Mouse (Mus musculus) erythroblast, embryonic 14.5 days (primary cell): ENCODE measurements around the gene BC030870.

Experiments
- GATA1 ChIP-seq: IDR thresholded peaks from 2 replicates; pipeline ENCODE4 v1.6.1; 2012; ENCODE audit warnings: low read length, inconsistent platforms, mixed read lengths
- TAL1 ChIP-seq: IDR thresholded peaks from 3 replicates; pipeline ENCODE4 v1.6.1; 2012; ENCODE audit warnings: low read length, inconsistent platforms, mixed read lengths

DNA sequence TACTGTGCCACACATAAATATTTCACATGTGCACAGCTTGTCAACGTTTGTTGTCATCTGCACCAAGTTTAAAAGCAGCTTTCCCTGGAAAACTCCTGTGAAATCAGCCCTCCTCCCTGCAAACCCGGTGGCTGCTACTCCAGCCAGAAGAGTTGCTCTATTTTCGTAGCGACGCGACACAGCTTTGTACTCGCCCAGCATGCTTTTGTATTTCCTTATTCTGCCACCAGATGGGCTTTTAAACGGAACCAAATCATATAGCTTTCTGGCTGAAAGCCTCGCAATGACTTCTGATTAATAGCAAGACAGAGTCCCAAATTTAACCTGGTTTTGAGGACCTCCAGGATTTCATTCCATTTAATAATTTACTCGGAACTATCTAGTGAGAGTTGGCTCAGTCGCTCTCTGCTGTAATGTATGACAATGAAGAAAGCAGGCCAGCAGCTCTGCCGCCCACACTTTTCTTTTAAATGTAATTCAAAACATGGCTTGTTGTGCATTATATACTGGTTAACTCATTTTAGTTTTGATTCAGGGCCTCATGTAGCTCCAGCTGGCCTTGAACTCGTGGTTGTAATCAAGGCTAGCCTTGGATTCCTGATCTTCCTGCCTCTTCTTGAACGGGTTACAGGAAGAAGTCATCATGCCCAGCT lies 29.9 kb upstream of the BC030870 start:
- no peak for TF ChIP-seq TAL1
- no peak for TF ChIP-seq GATA1
